Mouse (Mus musculus): ENCODE measurements around the gene Alyref. TPM values are rescaled to one million over a fixed set of nuclear protein-coding genes. Genes with fewer than 3 reads are reported as not detected.
A peak's percentile ranks its signal among the peaks of the same experiment; 100 is the strongest.
"Not testable (repeated sequence)": the region's sequence is repeated elsewhere in the genome, so short reads cannot be mapped to it uniquely, and the experiment has no call there.

Alyref gene
- polyA plus RNA-seq, 1 experiment from 2014 or later: 686 TPM

DNA sequence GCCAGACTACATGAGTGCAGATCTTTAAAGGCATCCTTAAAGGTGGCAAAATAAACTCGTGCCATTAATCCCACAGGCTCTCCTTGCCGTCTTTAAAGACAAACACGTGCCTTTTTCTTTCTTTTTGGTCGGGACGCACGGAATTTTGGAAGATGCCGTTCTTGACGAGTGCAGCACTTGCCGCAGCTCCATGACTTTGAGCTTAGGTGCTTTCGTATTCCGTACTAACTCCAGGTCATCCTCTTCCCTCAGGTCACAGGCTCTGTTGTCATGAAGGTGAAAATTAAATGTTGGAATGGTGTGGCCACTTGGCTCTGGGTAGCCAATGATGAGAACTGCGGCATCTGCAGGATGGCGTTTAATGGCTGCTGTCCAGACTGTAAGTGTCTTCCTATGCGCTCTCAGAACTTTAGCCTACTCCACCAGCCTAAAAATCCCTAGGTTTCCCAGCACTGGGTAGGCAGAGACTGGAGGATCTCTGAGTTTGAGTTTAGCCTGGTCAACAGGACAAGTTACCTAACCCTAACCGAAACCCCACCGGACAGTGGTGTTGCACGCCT is 905 bp upstream of the Alyref start:
- Histone ChIP-seq H3K4me2 (replicated peaks; ENCODE audit: low read depth, low read length) (peak overlapping the region; percentile 76), H3K9me3 (ENCODE audit: control insufficient read depth, low read length) (no peaks in the 10 kb centered on the region), H3K27ac (ENCODE audit: low read depth, low read length) (no peak overlapping the region), H3K9ac (ENCODE audit: low read depth, low read length) (peak overlapping the region; percentile 64), H3K4me1 (replicated peaks; ENCODE audit: control insufficient read depth, insufficient read depth, low read length) (peaks cover 7% of the 10 kb centered on the region; the same call in 1 of the 2 replicates), H3K36me3 (ENCODE audit: control insufficient read depth, insufficient read depth, low read length) (peaks cover 10% of the 10 kb centered on the region), H3K4me3 (ENCODE audit: low read depth, low read length) (peak overlapping the region; percentile 100), H3K27me3 (ENCODE audit: control insufficient read depth, insufficient read depth, low read length) (no peaks in the 10 kb centered on the region)
- ATAC-seq (ENCODE audit: low FRiP score) (no peak), DNase-seq (ENCODE audit: low spot score) (no peak)
- 48% methylated on average over 17 of the region's 17 CpGs for WGBS

DNA sequence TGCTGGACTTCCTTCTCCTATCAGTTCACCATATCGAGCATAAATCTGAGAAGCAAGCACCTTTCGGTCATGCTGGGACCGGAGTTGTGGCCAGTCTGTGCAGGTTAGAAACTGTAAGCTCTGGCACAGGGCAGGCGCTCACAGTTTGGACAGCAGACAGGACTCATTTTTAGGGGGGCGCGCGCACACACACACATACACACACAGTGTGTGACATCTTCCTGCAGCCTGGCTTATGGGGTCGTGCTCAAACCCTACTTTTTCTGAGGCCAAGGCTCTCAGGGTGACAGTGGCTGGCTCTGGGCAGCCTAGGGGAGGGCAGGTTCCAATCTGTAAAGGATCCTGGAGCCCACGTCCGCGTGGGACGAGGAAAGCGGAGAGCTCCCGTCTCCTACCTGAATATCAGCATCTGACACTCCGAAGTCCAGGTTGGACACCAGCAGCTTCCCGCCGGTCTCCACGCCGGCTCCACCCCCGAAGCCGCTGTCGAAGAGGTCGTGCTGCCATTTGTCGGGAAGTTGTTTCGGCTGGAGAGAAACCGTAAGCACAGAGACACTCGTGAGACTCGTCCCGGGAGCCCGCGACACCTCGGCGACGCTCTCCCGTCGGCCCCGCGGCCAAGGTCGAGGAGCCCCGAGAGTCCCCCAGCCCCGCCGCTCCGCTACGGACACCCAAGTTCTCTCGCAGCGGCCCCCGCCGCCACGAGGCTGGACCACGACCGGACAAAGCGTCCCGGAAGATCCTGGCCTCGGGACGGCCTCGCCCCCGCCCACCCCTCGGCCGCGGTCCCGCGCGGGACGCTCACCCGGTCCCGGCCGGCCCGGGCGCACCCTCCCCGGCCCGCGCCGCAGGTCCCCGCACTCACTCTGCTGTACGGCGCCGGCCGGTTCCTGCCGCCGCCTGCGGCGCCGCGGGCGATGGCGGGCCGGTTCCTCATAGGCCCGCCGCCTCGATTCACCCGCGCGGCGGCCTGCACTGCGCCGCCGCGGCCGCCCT is 627 bp downstream of the Alyref start:
- Histone ChIP-seq H3K27ac (ENCODE audit: low read depth, low read length) (peak overlapping the region; percentile 88), H3K9ac (ENCODE audit: low read depth, low read length) (peak overlapping the region; percentile 99), H3K36me3 (ENCODE audit: control insufficient read depth, insufficient read depth, low read length) (peaks cover 15% of the 10 kb centered on the region), H3K4me1 (replicated peaks; ENCODE audit: control insufficient read depth, insufficient read depth, low read length) (peaks cover 7% of the 10 kb centered on the region; the same call in 1 of the 2 replicates), H3K9me3 (ENCODE audit: control insufficient read depth, low read length) (no peaks in the 10 kb centered on the region), H3K27me3 (ENCODE audit: control insufficient read depth, insufficient read depth, low read length) (no peaks in the 10 kb centered on the region), H3K4me3 (ENCODE audit: low read depth, low read length) (peak overlapping the region; percentile 100), H3K4me2 (replicated peaks; ENCODE audit: low read depth, low read length) (peak overlapping the region; percentile 92)
- WGBS: 6% methylated on average over 59 of the region's 99 CpGs
- DNase-seq (ENCODE audit: low spot score) (no peak), ATAC-seq (ENCODE audit: low FRiP score) (peak; percentile 73)

DNA sequence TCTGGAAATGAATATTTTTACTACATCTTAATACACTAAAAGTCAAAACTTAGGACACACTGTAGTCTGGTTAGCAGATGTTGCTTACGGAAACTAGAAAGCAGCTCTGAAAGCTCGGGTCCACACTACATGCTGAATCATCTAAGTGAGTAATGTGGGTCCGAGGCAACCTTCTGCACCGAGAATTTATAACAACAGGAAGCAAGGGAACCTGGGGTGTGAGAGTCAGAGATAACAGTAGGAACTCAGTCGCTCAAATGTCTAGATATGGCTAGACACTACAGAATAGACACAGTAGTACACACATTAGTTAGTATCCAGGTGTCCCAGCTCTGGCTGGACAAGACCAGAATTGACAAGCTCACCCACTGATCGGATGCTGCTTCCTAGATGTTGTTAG is 9.6 kb downstream of the Alyref start:
- H3K4me3 ChIP-seq (ENCODE audit: low read depth, low read length): no peak overlapping the region
- DNase-seq (ENCODE audit: low spot score) (no peak), ATAC-seq (ENCODE audit: low FRiP score) (no peak)

DNA sequence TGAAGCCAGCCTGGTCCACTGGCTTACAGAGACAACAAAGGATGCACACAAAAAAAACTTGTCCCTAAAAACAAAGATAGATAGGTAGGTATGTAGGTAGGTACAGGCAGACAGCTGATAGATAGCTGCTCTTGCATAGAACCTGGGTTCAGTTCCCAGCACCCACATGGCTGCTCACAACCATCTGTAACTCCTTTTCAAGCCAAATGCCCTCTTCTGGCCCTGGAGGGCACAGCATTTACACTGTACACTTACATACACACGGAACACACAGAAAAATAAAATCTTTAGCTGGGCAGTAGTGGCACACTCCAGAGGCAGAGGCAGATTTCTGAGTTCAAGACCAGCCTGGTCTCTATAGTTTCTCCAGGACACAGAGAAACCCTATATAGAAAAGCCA is 14.2 kb downstream of the Alyref start:
- Histone ChIP-seq H3K4me2 (replicated peaks; ENCODE audit: low read depth, low read length) (no peak overlapping the region), H3K4me1 (replicated peaks; ENCODE audit: control insufficient read depth, insufficient read depth, low read length) (peaks cover 6% of the 10 kb centered on the region), H3K27ac (ENCODE audit: low read depth, low read length) (no peak overlapping the region), H3K36me3 (ENCODE audit: control insufficient read depth, insufficient read depth, low read length) (peaks cover 21% of the 10 kb centered on the region), H3K9ac (ENCODE audit: low read depth, low read length) (no peak overlapping the region), H3K4me3 (ENCODE audit: low read depth, low read length) (no peak overlapping the region), H3K9me3 (ENCODE audit: control insufficient read depth, low read length) (no peaks in the 10 kb centered on the region), H3K27me3 (ENCODE audit: control insufficient read depth, insufficient read depth, low read length) (no peaks in the 10 kb centered on the region)
- ATAC-seq (ENCODE audit: low FRiP score): no peak
- DNase-seq (ENCODE audit: low spot score): no peak
- 90% methylated on average over 1 of the region's 1 CpGs for WGBS

More for the DNA sequence above, 9.6 kb downstream of the Alyref start:
- Histone ChIP-seq H3K9ac (ENCODE audit: low read depth, low read length) (no peak overlapping the region), H3K4me2 (replicated peaks; ENCODE audit: low read depth, low read length) (no peak overlapping the region), H3K4me1 (replicated peaks; ENCODE audit: control insufficient read depth, insufficient read depth, low read length) (no peaks in the 10 kb centered on the region), H3K27me3 (ENCODE audit: control insufficient read depth, insufficient read depth, low read length) (no peaks in the 10 kb centered on the region), H3K27ac (ENCODE audit: low read depth, low read length) (no peak overlapping the region), H3K36me3 (ENCODE audit: control insufficient read depth, insufficient read depth, low read length) (peaks cover 27% of the 10 kb centered on the region), H3K9me3 (ENCODE audit: control insufficient read depth, low read length) (no peaks in the 10 kb centered on the region)
- 94% methylated on average over 6 of the region's 6 CpGs for WGBS

DNA sequence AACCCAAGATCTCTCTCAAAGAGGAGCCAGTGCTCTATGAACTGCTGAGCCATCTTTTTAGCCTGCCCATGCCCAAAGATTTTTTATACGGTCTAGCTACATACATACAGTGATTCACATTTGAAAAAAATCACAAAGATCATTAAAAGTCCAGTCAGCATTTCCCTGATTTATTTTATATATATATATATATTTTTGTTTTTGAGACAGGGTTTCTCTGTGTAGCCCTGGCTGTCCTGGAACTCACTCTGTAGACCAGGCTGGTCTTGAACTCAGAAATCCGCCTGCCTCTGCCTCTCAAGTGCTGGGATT is 15.2 kb downstream of the Alyref start:
- peaks cover 25% of the 10 kb centered on the region for H3K36me3 ChIP-seq (ENCODE audit: control insufficient read depth, insufficient read depth, low read length)
- not testable (repeated sequence) for ATAC-seq (ENCODE audit: low FRiP score); H3K4me2 ChIP-seq (replicated peaks; ENCODE audit: low read depth, low read length); H3K4me1 ChIP-seq (replicated peaks; ENCODE audit: control insufficient read depth, insufficient read depth, low read length); H3K27me3 ChIP-seq (ENCODE audit: control insufficient read depth, insufficient read depth, low read length); H3K9ac ChIP-seq (ENCODE audit: low read depth, low read length); H3K27ac ChIP-seq (ENCODE audit: low read depth, low read length); DNase-seq (ENCODE audit: low spot score); H3K9me3 ChIP-seq (ENCODE audit: control insufficient read depth, low read length); H3K4me3 ChIP-seq (ENCODE audit: low read depth, low read length)
- WGBS: 81% methylated on average over 2 of the region's 2 CpGs

DNA sequence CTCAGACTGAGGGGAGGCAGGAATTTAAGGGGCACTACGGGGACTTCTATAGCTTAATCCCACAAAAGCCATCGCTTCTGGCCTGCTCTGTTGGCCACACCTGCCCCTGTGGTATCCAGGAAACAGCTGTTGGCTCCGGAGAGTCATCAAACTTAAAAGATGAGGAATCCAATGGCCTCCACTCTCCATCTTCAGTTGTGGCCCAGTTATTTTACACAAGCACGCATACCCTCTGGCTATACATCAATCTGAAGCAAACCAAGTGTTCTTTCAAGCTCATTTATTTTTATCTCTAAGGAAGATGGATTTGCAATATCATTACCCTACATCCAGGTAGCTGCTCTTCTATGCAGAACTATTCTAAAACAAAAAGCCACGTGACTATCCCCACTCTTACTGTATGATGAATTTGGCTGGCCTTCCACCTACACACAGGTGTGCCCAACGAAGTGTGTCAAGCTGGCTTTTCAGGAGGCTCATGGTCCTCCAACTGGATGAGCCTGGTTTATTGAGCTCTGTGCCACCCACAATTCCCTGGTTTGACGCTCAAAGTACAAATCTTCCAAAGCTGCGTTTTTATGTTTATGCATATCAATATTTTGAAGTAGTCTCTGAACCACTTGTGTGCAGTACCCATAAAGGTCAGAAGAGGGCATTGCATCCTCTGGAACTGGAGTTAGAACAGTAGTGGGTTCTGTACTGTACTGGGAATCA is 15.7 kb downstream of the Alyref start:
- peak; percentile 33 for DNase-seq (ENCODE audit: low spot score)
- WGBS: 73% methylated on average over 8 of the region's 8 CpGs
- Histone ChIP-seq H3K4me3 (ENCODE audit: low read depth, low read length) (peak overlapping the region; percentile 94; the same call in 1 of the 2 replicates), H3K36me3 (ENCODE audit: control insufficient read depth, insufficient read depth, low read length) (peaks cover 26% of the 10 kb centered on the region), H3K27ac (ENCODE audit: low read depth, low read length) (peak overlapping the region; percentile 82), H3K4me1 (replicated peaks; ENCODE audit: control insufficient read depth, insufficient read depth, low read length) (peaks cover 6% of the 10 kb centered on the region), H3K9me3 (ENCODE audit: control insufficient read depth, low read length) (no peaks in the 10 kb centered on the region), H3K9ac (ENCODE audit: low read depth, low read length) (peak overlapping the region; percentile 98), H3K4me2 (replicated peaks; ENCODE audit: low read depth, low read length) (peak overlapping the region; percentile 96), H3K27me3 (ENCODE audit: control insufficient read depth, insufficient read depth, low read length) (no peaks in the 10 kb centered on the region)
- ATAC-seq (ENCODE audit: low FRiP score): no peak

DNA sequence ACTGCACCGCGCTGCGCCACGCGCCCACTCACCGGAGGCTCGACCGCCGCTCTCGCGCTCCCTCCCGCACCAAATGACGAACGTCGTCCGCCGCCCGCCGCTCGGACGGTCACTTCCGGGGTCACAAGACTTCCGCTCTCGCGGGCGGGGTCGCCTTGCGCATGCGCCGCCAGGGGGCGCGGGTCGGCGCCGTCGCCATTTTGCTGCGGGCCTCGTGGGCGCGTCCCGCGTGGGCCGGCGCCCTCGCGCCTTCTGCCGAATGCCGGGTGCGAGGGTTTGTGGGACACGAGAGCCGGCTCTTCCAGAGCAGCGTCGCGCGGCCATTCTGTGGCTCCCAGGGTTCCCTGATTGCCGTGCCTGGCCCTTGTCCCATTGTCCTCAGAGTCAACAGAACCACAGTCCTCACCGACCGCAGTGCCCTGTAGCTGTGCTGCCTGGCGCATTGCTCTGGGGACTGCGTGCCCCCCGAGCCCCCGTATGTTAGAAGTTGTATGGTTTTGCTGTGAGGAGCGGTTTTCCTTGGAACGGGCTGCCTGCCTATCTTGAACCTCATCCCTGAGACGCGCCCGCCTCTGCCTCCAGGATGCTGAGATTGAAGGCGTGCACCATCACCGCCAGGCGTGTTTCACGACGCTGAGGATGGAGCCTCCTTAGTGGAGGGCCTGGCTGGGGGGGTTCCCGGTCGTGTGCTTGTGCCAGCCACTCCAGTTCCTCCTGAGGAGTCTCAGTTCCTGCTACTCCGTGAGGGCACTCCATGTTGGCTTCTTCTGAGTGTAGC is 16.5 kb downstream of the Alyref start, which contains the start of gene Arhgdia:
Gene Arhgdia (minus strand): TSS at position 135 of the 778 bp plus-strand sequence.
- ATAC-seq (ENCODE audit: low FRiP score) (peak; percentile 64), DNase-seq (ENCODE audit: low spot score) (peak; percentile 93)
- Histone ChIP-seq H3K9me3 (ENCODE audit: control insufficient read depth, low read length) (no peaks in the 10 kb centered on the region), H3K9ac (ENCODE audit: low read depth, low read length) (peak within 1 kb of the TSS; percentile 98), H3K36me3 (ENCODE audit: control insufficient read depth, insufficient read depth, low read length) (peaks cover 26% of the 10 kb centered on the region), H3K4me2 (replicated peaks; ENCODE audit: low read depth, low read length) (peak within 1 kb of the TSS; percentile 96), H3K27me3 (ENCODE audit: control insufficient read depth, insufficient read depth, low read length) (no peaks in the 10 kb centered on the region), H3K4me1 (replicated peaks; ENCODE audit: control insufficient read depth, insufficient read depth, low read length) (peaks cover 6% of the 10 kb centered on the region), H3K27ac (ENCODE audit: low read depth, low read length) (peak within 1 kb of the TSS; percentile 82), H3K4me3 (ENCODE audit: low read depth, low read length) (peak within 1 kb of the TSS; percentile 94)
- WGBS: 6% methylated on average over 54 of the region's 75 CpGs

DNA sequence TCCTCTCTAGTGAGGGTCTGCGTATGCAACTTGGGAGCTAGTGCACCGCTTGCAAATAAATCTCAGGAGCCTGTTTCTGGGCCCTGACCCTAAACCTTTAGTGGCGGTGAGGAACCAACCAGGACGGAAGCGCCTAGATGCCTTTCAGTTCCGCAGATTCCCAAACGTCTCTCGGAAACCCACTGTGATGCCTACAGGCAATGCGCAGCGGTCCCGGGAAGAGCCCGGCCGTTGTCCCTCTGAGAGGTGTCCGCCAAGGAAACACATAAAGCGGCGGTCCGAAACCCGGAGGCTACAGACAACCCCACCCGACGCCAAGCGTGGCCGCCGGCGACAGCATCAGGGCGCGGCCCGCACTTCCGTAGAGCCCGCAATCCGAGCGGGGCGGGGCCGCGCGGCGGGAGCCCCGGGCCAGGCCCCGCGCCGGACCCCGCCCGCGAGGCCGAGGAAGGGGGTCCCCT is 17.3 kb downstream of the Alyref start:
- DNase-seq (ENCODE audit: low spot score) (peak; percentile 59), ATAC-seq (ENCODE audit: low FRiP score) (peak; percentile 29; the same call in 1 of the 2 replicates)
- Histone ChIP-seq H3K27ac (ENCODE audit: low read depth, low read length) (peak overlapping the region; percentile 82), H3K36me3 (ENCODE audit: control insufficient read depth, insufficient read depth, low read length) (peaks cover 25% of the 10 kb centered on the region), H3K4me1 (replicated peaks; ENCODE audit: control insufficient read depth, insufficient read depth, low read length) (peaks cover 6% of the 10 kb centered on the region), H3K9ac (ENCODE audit: low read depth, low read length) (peak overlapping the region; percentile 98), H3K4me2 (replicated peaks; ENCODE audit: low read depth, low read length) (peak overlapping the region; percentile 96), H3K4me3 (ENCODE audit: low read depth, low read length) (peak overlapping the region; percentile 94), H3K9me3 (ENCODE audit: control insufficient read depth, low read length) (no peaks in the 10 kb centered on the region), H3K27me3 (ENCODE audit: control insufficient read depth, insufficient read depth, low read length) (no peaks in the 10 kb centered on the region)
- WGBS: under 1% methylated on average over 33 of the region's 44 CpGs

All from hindbrain, embryonic 11.5 days (tissue).